Mouse (Mus musculus): Measurements from ENCODE around the gene Nrxn2.

Nrxn2 gene

GRCm38 (mm10) chr19:6518601-6519000 lies 100.1 kb downstream of the Nrxn2 start:
- no peak for DNase-seq (ENCODE audit: low spot score)

- no peak for DNase-seq (ENCODE audit: low spot score)
Observed at GRCm38 (mm10) chr19:6519483-6519882, 101.0 kb downstream of the Nrxn2 start.

GRCm38 (mm10) chr19:6521630-6522029 lies 103.1 kb downstream of the Nrxn2 start:
- no peak for DNase-seq (ENCODE audit: low spot score)

GRCm38 (mm10) chr19:6522289-6522688 lies 103.8 kb downstream of the Nrxn2 start:
- no peak for DNase-seq (ENCODE audit: low spot score)

GRCm38 (mm10) chr19:6525023-6525422 lies 106.5 kb downstream of the Nrxn2 start:
- no peak for DNase-seq (ENCODE audit: low spot score)

- DNase-seq (ENCODE audit: low spot score): no peak
Observed at GRCm38 (mm10) chr19:6526010-6526409, 107.5 kb downstream of the Nrxn2 start.

GRCm38 (mm10) chr19:6527439-6527838 lies 108.9 kb downstream of the Nrxn2 start:
- no peak for DNase-seq (ENCODE audit: low spot score)

GRCm38 (mm10) chr19:6527839-6528531 lies 109.5 kb downstream of the Nrxn2 start:
- no peak for DNase-seq (ENCODE audit: low spot score)

GRCm38 (mm10) chr19:6529265-6529985 lies 110.9 kb downstream of the Nrxn2 start:
- no peak for DNase-seq (ENCODE audit: low spot score)

- no peak for DNase-seq (ENCODE audit: low spot score)
Observed at GRCm38 (mm10) chr19:6530359-6530758, 111.8 kb downstream of the Nrxn2 start.

GRCm38 (mm10) chr19:6531011-6531631 lies 112.6 kb downstream of the Nrxn2 start:
- no peak for DNase-seq (ENCODE audit: low spot score)

- DNase-seq (ENCODE audit: low spot score): no peak
Observed at GRCm38 (mm10) chr19:6531832-6532471, 113.4 kb downstream of the Nrxn2 start.

- no peak for DNase-seq (ENCODE audit: low spot score)
Observed at GRCm38 (mm10) chr19:6532656-6533055, 114.1 kb downstream of the Nrxn2 start.

GRCm38 (mm10) chr19:6533290-6534117 lies 115.0 kb downstream of the Nrxn2 start:
- no peak for DNase-seq (ENCODE audit: low spot score)

- DNase-seq (ENCODE audit: low spot score): no peak
Observed at GRCm38 (mm10) chr19:6534118-6534415, 115.5 kb downstream of the Nrxn2 start.

- DNase-seq (ENCODE audit: low spot score): no peak
Observed at GRCm38 (mm10) chr19:6536201-6536600, 117.7 kb downstream of the Nrxn2 start.

- DNase-seq (ENCODE audit: low spot score): no peak
Observed at GRCm38 (mm10) chr19:6536696-6537095, 118.2 kb downstream of the Nrxn2 start.

GRCm38 (mm10) chr19:6537526-6537925 lies 119.0 kb downstream of the Nrxn2 start:
- no peak for DNase-seq (ENCODE audit: low spot score)

- no peak for DNase-seq (ENCODE audit: low spot score)
Observed at GRCm38 (mm10) chr19:6538546-6538945, 120.0 kb downstream of the Nrxn2 start.

- no peak for DNase-seq (ENCODE audit: low spot score)
Observed at GRCm38 (mm10) chr19:6539592-6539991, 121.1 kb downstream of the Nrxn2 start.

GRCm38 (mm10) chr19:6540191-6540590 lies 121.7 kb downstream of the Nrxn2 start:
- no peak for DNase-seq (ENCODE audit: low spot score)

GRCm38 (mm10) chr19:6541521-6541920 lies 123.0 kb downstream of the Nrxn2 start:
- DNase-seq (ENCODE audit: low spot score): no peak
